Mouse (Mus musculus): Measurements from ENCODE around the gene Il1rn.

Gene Il1rn

GRCm38 (mm10) chr2:24382456-24383230 is 46.0 kb downstream of the Il1rn start:
- no peak for DNase-seq (ENCODE audit: low read depth)

DNA sequence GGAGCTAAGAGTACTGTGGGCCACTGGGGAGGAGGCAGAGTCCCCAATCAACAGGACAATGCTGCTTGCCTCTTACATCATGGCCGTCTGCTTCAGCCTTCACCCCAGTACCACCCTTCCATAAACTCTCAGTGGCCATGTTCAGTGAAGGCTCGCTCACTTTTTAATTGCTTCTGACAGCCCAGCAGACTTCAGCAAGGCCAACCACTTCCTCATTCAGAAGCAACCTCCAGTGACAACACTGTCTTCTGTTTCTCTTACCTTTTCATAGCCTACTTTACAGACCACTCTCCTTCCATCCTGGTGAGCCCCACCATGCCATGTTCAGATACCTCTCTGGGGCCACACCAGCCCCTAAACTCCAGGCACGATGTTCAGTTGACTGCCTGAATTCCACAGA is 47.0 kb downstream of the Il1rn start:
- DNase-seq (ENCODE audit: low read depth) = no peak

DNA sequence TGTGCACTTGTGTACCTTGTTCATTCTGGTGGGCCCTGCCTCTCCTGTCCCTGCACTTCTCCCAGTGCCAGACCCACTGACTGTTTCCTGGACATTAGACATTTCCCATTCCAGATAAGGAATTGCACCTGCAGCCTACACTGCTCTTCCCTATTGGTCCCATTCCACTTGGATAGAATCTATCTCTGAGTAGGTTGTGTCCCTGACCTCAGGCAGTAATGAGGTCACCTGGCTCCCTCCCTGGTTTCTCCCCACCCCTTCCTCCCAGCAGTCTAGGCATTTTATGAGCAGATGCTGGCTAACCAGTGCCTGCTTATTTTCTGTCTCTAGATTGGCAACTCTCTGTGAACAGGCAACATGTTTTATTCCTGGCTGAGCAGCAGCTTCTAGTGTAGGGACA is 47.7 kb downstream of the Il1rn start:
- DNase-seq (ENCODE audit: low read depth) = no peak

DNA sequence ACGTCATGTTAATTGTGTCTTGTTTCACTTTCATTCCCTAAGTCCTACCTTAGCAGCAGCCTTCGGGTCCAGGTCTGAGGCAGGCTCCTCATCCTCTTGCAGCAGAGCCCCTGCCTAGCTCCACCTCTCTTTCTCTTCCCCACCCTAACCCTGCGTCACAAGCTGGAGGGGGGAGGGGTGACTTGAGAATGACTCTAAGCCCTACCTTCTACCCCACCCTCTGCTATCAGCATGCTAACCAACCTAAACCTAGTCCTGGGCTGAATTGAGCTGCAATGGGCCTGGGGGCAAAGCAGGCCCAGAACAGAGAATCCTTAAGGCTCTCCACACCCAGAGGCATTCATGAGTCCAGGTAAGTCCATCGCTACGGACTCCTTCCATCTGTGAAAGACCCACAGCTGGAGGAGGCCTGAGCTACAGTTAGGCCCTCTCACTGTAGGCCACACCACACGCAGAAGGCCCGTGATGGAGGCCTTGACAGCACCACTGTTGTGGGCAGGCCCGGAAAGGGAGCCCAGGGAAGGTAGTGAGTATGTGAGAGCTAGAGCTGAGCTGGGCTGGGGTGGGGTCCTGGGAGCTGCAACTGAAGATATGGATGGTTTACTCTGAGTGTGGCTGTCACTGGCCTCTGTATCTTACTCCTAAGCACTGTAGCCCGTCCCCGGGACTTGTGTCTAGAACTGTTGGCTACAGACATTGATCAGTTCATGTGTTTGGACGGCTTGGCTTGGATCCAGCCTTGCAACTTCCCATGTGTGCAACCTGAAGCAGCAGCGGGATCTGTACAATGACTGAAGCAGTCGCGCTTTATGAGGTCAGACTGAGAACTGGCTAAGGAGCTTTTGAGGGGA is 48.7 kb downstream of the Il1rn start:
- peak; percentile 89 for DNase-seq (ENCODE audit: low read depth)

- peak; percentile 43 for DNase-seq (ENCODE audit: low read depth)
Measured at GRCm38 (mm10) chr2:24386158-24386963, 49.7 kb downstream of the Il1rn start.

GRCm38 (mm10) chr2:24386964-24387320 is 50.3 kb downstream of the Il1rn start:
- DNase-seq (ENCODE audit: low read depth) = no peak

- DNase-seq (ENCODE audit: low read depth) = no peak
Measured at GRCm38 (mm10) chr2:24387361-24388283, 51.0 kb downstream of the Il1rn start.

GRCm38 (mm10) chr2:24393251-24393650 is 56.6 kb downstream of the Il1rn start:
- no peak for DNase-seq (ENCODE audit: low read depth)

GRCm38 (mm10) chr2:24397115-24397514 is 60.5 kb downstream of the Il1rn start:
- DNase-seq (ENCODE audit: low read depth) = no peak

- DNase-seq (ENCODE audit: low read depth) = no peak
Measured at GRCm38 (mm10) chr2:24400711-24401110, 64.1 kb downstream of the Il1rn start.

All from c-Kit-positive CD71-positive TER-119-negative erythroid progenitor cells, embryonic 14.5 days (primary cell).